Mouse (Mus musculus) heart, embryonic 12.5 days (tissue): ENCODE results near the gene Hmgcr. TPM values are rescaled to one million over a fixed set of nuclear protein-coding genes. Genes with fewer than 3 reads are reported as not detected.
"Not testable (repeated sequence)": the region's sequence is repeated elsewhere in the genome, so short reads cannot be mapped to it uniquely, and the experiment has no call there.

Source experiments
- ATAC-seq: fragments of 200-750 bp; cut with Nextera tagmentation; 2 replicates; pipeline ENCODE4 v1.8.0; 2017; ENCODE audit warnings: moderate TSS enrichment, moderate library complexity; ENCODE audit not compliant: insufficient number of reproducible peaks, low FRiP score
- H3K27ac ChIP-seq: fragments of 300-500 bp; sonication (generic); 2 replicates; pipeline ENCODE4 v1.5.1; 2016; ENCODE audit warnings: mild to moderate bottlenecking, moderate library complexity; ENCODE audit not compliant: poor library complexity, severe bottlenecking
- H3K27me3 ChIP-seq: fragments of 300-500 bp; sonication (generic); replicated peaks from 2 replicates; pipeline ENCODE4 v1.6.1; 2016; ENCODE audit warnings: mild to moderate bottlenecking, moderate library complexity
- H3K36me3 ChIP-seq: fragments of 300-500 bp; sonication (generic); 2 replicates; pipeline ENCODE4 v1.6.1; 2016; ENCODE audit warnings: mild to moderate bottlenecking, moderate library complexity
- H3K4me1 ChIP-seq: fragments of 300-500 bp; sonication (generic); replicated peaks from 2 replicates; pipeline ENCODE4 v1.6.1; 2016; ENCODE audit warnings: mild to moderate bottlenecking
- H3K4me2 ChIP-seq: fragments of 300-500 bp; sonication (generic); 2 replicates; pipeline ENCODE4 v1.6.1; 2016; ENCODE audit warnings: mild to moderate bottlenecking, moderate library complexity
- H3K4me3 ChIP-seq: fragments of 300-500 bp; sonication (generic); 2 replicates; pipeline ENCODE4 v1.5.1; 2016; ENCODE audit warnings: mild to moderate bottlenecking
- H3K9ac ChIP-seq: fragments of 300-500 bp; sonication (generic); 2 replicates; pipeline ENCODE4 v1.6.1; 2016; ENCODE audit warnings: mild to moderate bottlenecking, moderate library complexity
- H3K9me3 ChIP-seq: fragments of 300-500 bp; sonication (generic); replicated peaks from 2 replicates; pipeline ENCODE4 v1.6.1; 2016; ENCODE audit warnings: mild to moderate bottlenecking, moderate library complexity
- WGBS: fragments of 180-500 bp; shearing (Covaris S2); methylation state at CpG from one replicate; pipeline ENCODE4 v1.1.7; 2016; 5-methylcytosine and 5-hydroxymethylcytosine counted together
- polyA plus RNA-seq: library from polyadenylated mRNA; unstranded; fragments of >200 nt; fragmentation: Nextera tagmentation; extraction: Ambion mirVana; gene quantifications from 2 replicates; pipeline ENCODE4 v1.2.1, GENCODE M21; 2016

Hmgcr gene
- polyA plus RNA-seq, 1 experiment from 2014 or later = 53.3 TPM

GRCm38 (mm10) chr13:96664419-96664974, 6.2 kb downstream of the Hmgcr start:
- no peak overlapping the region for H3K27ac ChIP-seq
- H3K36me3 ChIP-seq = peaks cover 68% of the 10 kb centered on the region
- no peak overlapping the region for H3K4me2 ChIP-seq
- no peak for ATAC-seq
- 90% methylated on average over 7 of the region's 7 CpGs for whole genome bisulfite sequencing
- no peak overlapping the region for H3K4me3 ChIP-seq
- peaks cover 22% of the 10 kb centered on the region for H3K4me1 ChIP-seq
- H3K27me3 ChIP-seq = no peaks in the 10 kb centered on the region
- H3K9me3 ChIP-seq = no peaks in the 10 kb centered on the region
- H3K9ac ChIP-seq = no peak overlapping the region

GRCm38 (mm10) chr13:96663120-96663519, 7.6 kb downstream of the Hmgcr start:
- not testable (repeated sequence) for H3K27me3 ChIP-seq, H3K4me3 ChIP-seq, H3K4me2 ChIP-seq, ATAC-seq, H3K9me3 ChIP-seq, H3K27ac ChIP-seq, H3K9ac ChIP-seq
- peaks cover 13% of the 10 kb centered on the region for H3K4me1 ChIP-seq
- peaks cover 81% of the 10 kb centered on the region for H3K36me3 ChIP-seq
- WGBS = 94% methylated on average over 4 of the region's 4 CpGs

DNA sequence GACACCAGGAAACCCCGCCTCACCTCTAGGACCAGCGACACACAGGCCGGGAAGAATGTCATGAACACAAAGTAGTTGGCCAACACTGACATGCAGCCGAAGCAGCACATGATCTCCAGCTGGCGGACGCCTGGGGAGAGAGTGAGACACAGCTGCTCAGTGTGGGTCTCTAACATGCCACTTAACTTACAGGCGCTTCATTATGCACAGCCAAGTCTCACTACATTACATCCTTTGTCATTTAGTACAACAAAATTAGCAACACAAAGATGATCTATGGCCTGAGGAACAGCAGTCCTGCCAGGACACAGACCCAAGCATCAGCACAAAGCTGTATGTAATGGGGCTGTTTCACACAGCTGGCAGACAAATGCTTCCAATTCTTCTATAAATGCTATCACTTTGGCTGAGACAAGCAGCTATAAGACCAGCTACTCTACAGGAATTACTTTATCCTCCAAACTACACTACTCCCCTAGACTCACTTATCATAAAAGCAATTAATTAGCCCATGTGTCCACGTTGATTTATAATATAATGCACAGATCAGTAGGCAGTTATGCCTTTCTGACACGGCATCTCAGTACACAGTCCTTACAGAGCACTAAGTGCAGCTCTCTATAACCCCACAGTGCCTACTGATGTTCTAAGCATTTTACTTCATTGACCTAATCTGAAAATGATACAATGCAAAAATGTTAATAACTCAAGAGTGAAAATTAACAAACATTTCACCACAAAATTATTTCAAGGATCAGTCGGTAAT, 10.5 kb downstream of the Hmgcr start:
- Histone ChIP-seq H3K27ac (no peak overlapping the region), H3K27me3 (no peaks in the 10 kb centered on the region), H3K9me3 (no peaks in the 10 kb centered on the region), H3K9ac (no peak overlapping the region), H3K36me3 (peaks cover 92% of the 10 kb centered on the region), H3K4me2 (no peak overlapping the region), H3K4me3 (no peak overlapping the region), H3K4me1 (no peaks in the 10 kb centered on the region)
- no peak for ATAC-seq
- WGBS = 85% methylated on average over 10 of the region's 10 CpGs

GRCm38 (mm10) chr13:96658936-96659335, 11.8 kb downstream of the Hmgcr start:
- 71% methylated on average over 7 of the region's 7 CpGs for WGBS
- no peak for ATAC-seq

DNA sequence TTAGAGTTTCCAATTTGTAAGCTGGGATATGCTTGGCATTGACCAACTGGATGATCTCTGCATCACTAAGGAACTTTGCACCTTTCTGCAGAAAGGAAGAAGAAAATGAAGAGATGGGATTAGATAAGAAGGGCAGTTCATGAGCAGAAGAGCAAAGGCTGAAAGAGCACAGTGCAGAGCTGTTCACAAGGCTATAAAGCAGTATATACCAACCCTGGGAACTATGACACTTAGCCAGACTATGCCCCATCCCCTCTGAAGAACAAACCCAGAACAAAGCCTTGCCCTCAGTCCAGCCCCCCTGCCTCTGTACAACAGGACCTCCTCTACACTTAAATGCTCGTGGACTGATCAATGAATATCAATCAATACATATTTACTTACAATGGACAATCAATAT, 14.1 kb downstream of the Hmgcr start:
- no peak overlapping the region for H3K9ac ChIP-seq
- no peaks in the 10 kb centered on the region for H3K4me1 ChIP-seq
- no peak overlapping the region for H3K4me3 ChIP-seq
- no peak overlapping the region for H3K4me2 ChIP-seq
- no peaks in the 10 kb centered on the region for H3K9me3 ChIP-seq
- WGBS = 82% methylated on average over 1 of the region's 1 CpGs
- H3K27me3 ChIP-seq = no peaks in the 10 kb centered on the region
- no peak for ATAC-seq
- H3K36me3 ChIP-seq = peaks cover 91% of the 10 kb centered on the region
- H3K27ac ChIP-seq = no peak overlapping the region

More at GRCm38 (mm10) chr13:96658936-96659335, 11.8 kb downstream of the Hmgcr start:
- Histone ChIP-seq H3K4me2 (no peak overlapping the region), H3K9me3 (no peaks in the 10 kb centered on the region), H3K4me3 (no peak overlapping the region), H3K27me3 (no peaks in the 10 kb centered on the region), H3K4me1 (no peaks in the 10 kb centered on the region), H3K36me3 (peaks cover 92% of the 10 kb centered on the region), H3K9ac (no peak overlapping the region), H3K27ac (no peak overlapping the region)

GRCm38 (mm10) chr13:96653041-96653440, 17.7 kb downstream of the Hmgcr start:
- Histone ChIP-seq H3K4me3 (no peak overlapping the region), H3K9me3 (no peaks in the 10 kb centered on the region), H3K27me3 (no peaks in the 10 kb centered on the region), H3K4me2 (no peak overlapping the region), H3K4me1 (no peaks in the 10 kb centered on the region), H3K36me3 (peaks cover 89% of the 10 kb centered on the region), H3K27ac (no peak overlapping the region), H3K9ac (no peak overlapping the region)
- ATAC-seq = no peak
- 85% methylated on average over 9 of the region's 9 CpGs for WGBS

GRCm38 (mm10) chr13:96645822-96646221, 24.9 kb downstream of the Hmgcr start:
- Histone ChIP-seq H3K4me1 (no peaks in the 10 kb centered on the region), H3K36me3 (peaks cover 33% of the 10 kb centered on the region), H3K4me2 (no peak overlapping the region), H3K9me3 (no peaks in the 10 kb centered on the region), H3K9ac (no peak overlapping the region), H3K4me3 (no peak overlapping the region), H3K27ac (no peak overlapping the region), H3K27me3 (no peaks in the 10 kb centered on the region)
- 63% methylated on average over 5 of the region's 5 CpGs for WGBS
- ATAC-seq = no peak

GRCm38 (mm10) chr13:96644168-96644567, 26.6 kb downstream of the Hmgcr start:
- H3K4me1 ChIP-seq = no peaks in the 10 kb centered on the region
- peaks cover 26% of the 10 kb centered on the region for H3K36me3 ChIP-seq
- no peak overlapping the region for H3K4me2 ChIP-seq
- no peaks in the 10 kb centered on the region for H3K27me3 ChIP-seq
- H3K4me3 ChIP-seq = no peak overlapping the region
- 73% methylated on average over 2 of the region's 2 CpGs for WGBS
- no peak for ATAC-seq
- H3K27ac ChIP-seq = no peak overlapping the region
- H3K9me3 ChIP-seq = no peaks in the 10 kb centered on the region
- H3K9ac ChIP-seq = no peak overlapping the region

DNA sequence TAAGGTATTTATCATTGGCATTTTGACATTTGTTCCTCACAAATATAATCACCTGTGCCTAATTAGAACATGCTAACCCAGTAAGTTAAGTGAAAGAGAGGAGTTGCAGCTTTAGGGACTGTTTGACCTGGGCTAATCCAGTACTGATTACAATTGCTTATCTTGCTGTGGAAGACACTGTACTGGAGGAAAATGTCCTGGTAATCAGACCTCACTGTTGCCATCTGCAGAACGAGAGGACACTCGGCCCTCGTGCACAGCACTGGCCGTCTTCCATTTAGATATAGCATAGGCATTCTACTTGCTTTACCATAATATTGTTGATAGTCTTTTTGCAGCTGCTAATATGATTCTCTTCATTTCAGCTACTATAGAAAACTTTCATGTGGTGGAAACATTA, 40.3 kb downstream of the Hmgcr start:
- no peak overlapping the region for H3K9ac ChIP-seq
- no peaks in the 10 kb centered on the region for H3K9me3 ChIP-seq
- H3K4me1 ChIP-seq = no peaks in the 10 kb centered on the region
- peaks cover 30% of the 10 kb centered on the region for H3K36me3 ChIP-seq
- WGBS = 76% methylated on average over 4 of the region's 4 CpGs
- no peak for ATAC-seq
- H3K27ac ChIP-seq = no peak overlapping the region
- H3K4me3 ChIP-seq = no peak overlapping the region
- no peak overlapping the region for H3K4me2 ChIP-seq
- no peaks in the 10 kb centered on the region for H3K27me3 ChIP-seq

GRCm38 (mm10) chr13:96620891-96621290, 49.8 kb downstream of the Hmgcr start:
- Histone ChIP-seq H3K9ac (no peak overlapping the region), H3K4me2 (no peak overlapping the region), H3K36me3 (peaks cover 27% of the 10 kb centered on the region), H3K27me3 (no peaks in the 10 kb centered on the region), H3K4me1 (no peaks in the 10 kb centered on the region), H3K27ac (no peak overlapping the region), H3K4me3 (no peak overlapping the region), H3K9me3 (no peaks in the 10 kb centered on the region)
- WGBS = 66% methylated on average over 1 of the region's 1 CpGs
- no peak for ATAC-seq

GRCm38 (mm10) chr13:96614615-96615014, 56.1 kb downstream of the Hmgcr start:
- ATAC-seq = no peak
- H3K9me3 ChIP-seq = no peaks in the 10 kb centered on the region
- H3K36me3 ChIP-seq = peaks cover 14% of the 10 kb centered on the region
- no peak overlapping the region for H3K9ac ChIP-seq
- WGBS = 87% methylated on average over 3 of the region's 3 CpGs
- H3K27ac ChIP-seq = no peak overlapping the region
- no peaks in the 10 kb centered on the region for H3K4me1 ChIP-seq
- H3K4me2 ChIP-seq = no peak overlapping the region
- no peak overlapping the region for H3K4me3 ChIP-seq
- no peaks in the 10 kb centered on the region for H3K27me3 ChIP-seq

- Histone ChIP-seq H3K4me1 (no peaks in the 10 kb centered on the region), H3K36me3 (peaks cover 32% of the 10 kb centered on the region), H3K9me3 (no peaks in the 10 kb centered on the region), H3K4me3 (no peak overlapping the region), H3K27ac (no peak overlapping the region), H3K9ac (no peak overlapping the region), H3K4me2 (no peak overlapping the region), H3K27me3 (no peaks in the 10 kb centered on the region)
- WGBS = 84% methylated on average over 2 of the region's 2 CpGs
- ATAC-seq = no peak
Observed at GRCm38 (mm10) chr13:96604242-96604641, 66.5 kb downstream of the Hmgcr start.
